Mouse (Mus musculus) forebrain, embryonic 13.5 days (tissue): ENCODE measurements around the gene Shh. TPM values are rescaled to one million over a fixed set of nuclear protein-coding genes. Genes with fewer than 3 reads are reported as not detected.

Experiments
- ATAC-seq: fragments of 200-750 bp; cut with Nextera tagmentation; 2 replicates; pipeline ENCODE4 v1.8.0; 2017
- H3K27ac ChIP-seq: fragments of 300-500 bp; sonication (generic); 2 replicates; pipeline ENCODE4 v1.5.1; 2015; ENCODE audit warnings: inconsistent platforms, mild to moderate bottlenecking, moderate library complexity
- H3K27me3 ChIP-seq: fragments of 300-500 bp; sonication (generic); 2 replicates; pipeline ENCODE4 v1.6.1; 2015; ENCODE audit warnings: mild to moderate bottlenecking, inconsistent platforms
- H3K36me3 ChIP-seq: fragments of 300-500 bp; sonication (generic); 2 replicates; pipeline ENCODE4 v1.6.1; 2015; ENCODE audit warnings: mild to moderate bottlenecking, inconsistent platforms; ENCODE audit not compliant: poor library complexity, severe bottlenecking
- H3K4me1 ChIP-seq: fragments of 300-500 bp; sonication (generic); 2 replicates; pipeline ENCODE4 v1.6.1; 2015; ENCODE audit warnings: inconsistent platforms
- H3K4me2 ChIP-seq: fragments of 300-500 bp; sonication (generic); 2 replicates; pipeline ENCODE4 v1.6.1; 2015; ENCODE audit warnings: inconsistent platforms, mild to moderate bottlenecking, moderate library complexity
- H3K4me3 ChIP-seq: fragments of 300-500 bp; sonication (generic); 2 replicates; pipeline ENCODE4 v1.5.1; 2015; ENCODE audit warnings: mild to moderate bottlenecking, inconsistent platforms
- H3K9ac ChIP-seq: fragments of 300-500 bp; sonication (generic); 2 replicates; pipeline ENCODE4 v1.6.1; 2015; ENCODE audit warnings: mild to moderate bottlenecking, inconsistent platforms
- H3K9me3 ChIP-seq: fragments of 300-500 bp; sonication (generic); replicated peaks from 2 replicates; pipeline ENCODE4 v1.6.1; 2016; ENCODE audit warnings: inconsistent platforms
- WGBS: fragments of 180-500 bp; shearing (Covaris S2); methylation state at CpG from one replicate; pipeline ENCODE4 v1.1.7; 2015; 5-methylcytosine and 5-hydroxymethylcytosine counted together
- polyA plus RNA-seq: library from polyadenylated mRNA; unstranded; fragments of >200 nt; fragmentation: Nextera tagmentation; extraction: Ambion mirVana; gene quantifications from 2 replicates; pipeline ENCODE4 v1.2.1, GENCODE M21; 2015

The Shh gene
- polyA plus RNA-seq, 1 experiment from 2014 or later: 0.94 TPM

- ATAC-seq: no peak
- WGBS: under 1% methylated on average over 18 of the region's 18 CpGs
- Histone ChIP-seq H3K27ac (no peak overlapping the region), H3K9ac (peak overlapping the region; percentile 58), H3K4me2 (peak overlapping the region; percentile 74), H3K9me3 (no peaks in the 10 kb centered on the region), H3K4me1 (peaks cover 40% of the 10 kb centered on the region), H3K36me3 (no peaks in the 10 kb centered on the region), H3K27me3 (peaks cover 98% of the 10 kb centered on the region), H3K4me3 (peak overlapping the region; percentile 48)
Observed at GRCm38 (mm10) chr5:28465526-28465925, 1.5 kb downstream of the Shh start.

- Histone ChIP-seq H3K36me3 (no peaks in the 10 kb centered on the region), H3K27me3 (peaks cover 100% of the 10 kb centered on the region), H3K4me2 (peak overlapping the region; percentile 74), H3K9me3 (no peaks in the 10 kb centered on the region), H3K27ac (no peak overlapping the region), H3K4me1 (peaks cover 44% of the 10 kb centered on the region), H3K9ac (peak overlapping the region; percentile 58), H3K4me3 (peak overlapping the region; percentile 48)
- ATAC-seq: peak; percentile 20
- WGBS: 0% methylated on average over 17 of the region's 29 CpGs
Observed at GRCm38 (mm10) chr5:28465099-28465406, 2.0 kb downstream of the Shh start.

GRCm38 (mm10) chr5:28464361-28465098 lies 2.5 kb downstream of the Shh start:
- Histone ChIP-seq H3K4me2 (peak overlapping the region; percentile 74), H3K4me1 (peaks cover 50% of the 10 kb centered on the region), H3K36me3 (no peaks in the 10 kb centered on the region), H3K27ac (no peak overlapping the region), H3K9ac (peak overlapping the region; percentile 58), H3K27me3 (peaks cover 100% of the 10 kb centered on the region), H3K4me3 (peak overlapping the region; percentile 48), H3K9me3 (no peaks in the 10 kb centered on the region)
- under 1% methylated on average over 71 of the region's 76 CpGs for WGBS
- ATAC-seq: peak; percentile 22; the same call in 1 of the 2 replicates

- Histone ChIP-seq H3K4me2 (peak overlapping the region; percentile 74), H3K36me3 (no peaks in the 10 kb centered on the region), H3K4me3 (peak overlapping the region; percentile 48), H3K9ac (no peak overlapping the region), H3K27me3 (peaks cover 100% of the 10 kb centered on the region), H3K27ac (no peak overlapping the region), H3K4me1 (peaks cover 58% of the 10 kb centered on the region), H3K9me3 (no peaks in the 10 kb centered on the region)
- ATAC-seq: no peak
- 3% methylated on average over 10 of the region's 10 CpGs for WGBS
Observed at GRCm38 (mm10) chr5:28463656-28464055, 3.4 kb downstream of the Shh start.

GRCm38 (mm10) chr5:28462741-28463590 lies 4.1 kb downstream of the Shh start:
- peak overlapping the region; percentile 45; the same call in 1 of the 2 replicates for H3K9ac ChIP-seq
- peaks cover 100% of the 10 kb centered on the region for H3K27me3 ChIP-seq
- no peaks in the 10 kb centered on the region for H3K36me3 ChIP-seq
- H3K9me3 ChIP-seq: no peaks in the 10 kb centered on the region
- no peak for ATAC-seq
- H3K4me3 ChIP-seq: peak overlapping the region; percentile 48
- H3K4me1 ChIP-seq: peaks cover 65% of the 10 kb centered on the region
- H3K4me2 ChIP-seq: peak overlapping the region; percentile 74
- under 1% methylated on average over 33 of the region's 33 CpGs for WGBS
- no peak overlapping the region for H3K27ac ChIP-seq

GRCm38 (mm10) chr5:28461376-28461775 lies 5.7 kb downstream of the Shh start:
- peaks cover 64% of the 10 kb centered on the region for H3K4me1 ChIP-seq
- no peak for ATAC-seq
- no peak overlapping the region for H3K9ac ChIP-seq
- no peaks in the 10 kb centered on the region for H3K36me3 ChIP-seq
- WGBS: 7% methylated on average over 11 of the region's 11 CpGs
- peaks cover 97% of the 10 kb centered on the region for H3K27me3 ChIP-seq
- no peaks in the 10 kb centered on the region for H3K9me3 ChIP-seq
- H3K4me2 ChIP-seq: no peak overlapping the region
- H3K27ac ChIP-seq: no peak overlapping the region
- H3K4me3 ChIP-seq: no peak overlapping the region; the same call in 1 of the 2 replicates

GRCm38 (mm10) chr5:28460556-28461350 lies 6.3 kb downstream of the Shh start:
- H3K27me3 ChIP-seq: peaks cover 97% of the 10 kb centered on the region
- H3K4me1 ChIP-seq: peaks cover 61% of the 10 kb centered on the region
- H3K9ac ChIP-seq: no peak overlapping the region
- no peaks in the 10 kb centered on the region for H3K9me3 ChIP-seq
- H3K4me3 ChIP-seq: 0 out of 2 replicates have a peak overlapping the region, but pooled peaks have one; percentile 6
- H3K36me3 ChIP-seq: no peaks in the 10 kb centered on the region
- ATAC-seq: no peak
- peak overlapping the region; percentile 70; the same call in 1 of the 2 replicates for H3K4me2 ChIP-seq
- no peak overlapping the region for H3K27ac ChIP-seq
- 2% methylated on average over 17 of the region's 17 CpGs for WGBS

- ATAC-seq: peak; percentile 36; the same call in 1 of the 2 replicates
Observed at GRCm38 (mm10) chr5:28459456-28460225, 7.4 kb downstream of the Shh start.

GRCm38 (mm10) chr5:28458821-28459240 lies 8.2 kb downstream of the Shh start:
- under 1% methylated on average over 27 of the region's 27 CpGs for WGBS
- Histone ChIP-seq H3K9me3 (no peaks in the 10 kb centered on the region), H3K4me2 (peak overlapping the region; percentile 70), H3K9ac (no peak overlapping the region), H3K4me3 (peak overlapping the region; percentile 42), H3K27ac (no peak overlapping the region), H3K4me1 (peaks cover 46% of the 10 kb centered on the region), H3K36me3 (no peaks in the 10 kb centered on the region), H3K27me3 (peaks cover 89% of the 10 kb centered on the region)
- ATAC-seq: no peak

More at GRCm38 (mm10) chr5:28459456-28460225, 7.4 kb downstream of the Shh start:
- no peak overlapping the region for H3K9ac ChIP-seq
- H3K27ac ChIP-seq: no peak overlapping the region
- H3K9me3 ChIP-seq: no peaks in the 10 kb centered on the region
- H3K4me2 ChIP-seq: peak overlapping the region; percentile 70
- peak overlapping the region; percentile 42 for H3K4me3 ChIP-seq
- peaks cover 92% of the 10 kb centered on the region for H3K27me3 ChIP-seq
- H3K36me3 ChIP-seq: no peaks in the 10 kb centered on the region
- peaks cover 54% of the 10 kb centered on the region for H3K4me1 ChIP-seq
- under 1% methylated on average over 41 of the region's 41 CpGs for WGBS

GRCm38 (mm10) chr5:28457921-28458641 lies 9.0 kb downstream of the Shh start:
- H3K27me3 ChIP-seq: peaks cover 81% of the 10 kb centered on the region
- no peak overlapping the region for H3K27ac ChIP-seq
- H3K9me3 ChIP-seq: no peaks in the 10 kb centered on the region
- peak; percentile 39 for ATAC-seq
- H3K9ac ChIP-seq: peak overlapping the region; percentile 30; the same call in 1 of the 2 replicates
- H3K36me3 ChIP-seq: no peaks in the 10 kb centered on the region
- peaks cover 39% of the 10 kb centered on the region for H3K4me1 ChIP-seq
- H3K4me2 ChIP-seq: peak overlapping the region; percentile 70
- peak overlapping the region; percentile 42 for H3K4me3 ChIP-seq
- WGBS: 2% methylated on average over 79 of the region's 95 CpGs
